Mouse (Mus musculus) layer of hippocampus, adult 11-12 months (tissue): ENCODE measurements around the gene Gimd1.

Experiments
- DNase-seq: peaks from one replicate; pipeline ENCODE4 v3.0.0; 2022; ENCODE audit warnings: low spot score

Gimd1 gene

GRCm38 (mm10) chr3:132629601-132630239 is at the start of gene Gimd1:
TSS of gene Gimd1 (plus strand) at chr3:132629820.
- no peak for DNase-seq

- no peak for DNase-seq
These were observed 48.4 kb upstream of the Gimd1 start for GRCm38 (mm10) chr3:132581198-132581597.

GRCm38 (mm10) chr3:132582339-132582738 is 47.3 kb upstream of the Gimd1 start:
- DNase-seq, result no peak

GRCm38 (mm10) chr3:132585122-132585972 is 44.3 kb upstream of the Gimd1 start:
- no peak for DNase-seq

- no peak for DNase-seq
These were observed 41.5 kb upstream of the Gimd1 start for GRCm38 (mm10) chr3:132588146-132588545.

- no peak for DNase-seq
These were observed 39.6 kb upstream of the Gimd1 start for GRCm38 (mm10) chr3:132590010-132590409.

GRCm38 (mm10) chr3:132590604-132591003 is 39.0 kb upstream of the Gimd1 start:
- no peak for DNase-seq

- DNase-seq, result no peak
These were observed 879 bp upstream of the Gimd1 start for GRCm38 (mm10) chr3:132628741-132629140.

- no peak for DNase-seq
These were observed 3.6 kb downstream of the Gimd1 start for GRCm38 (mm10) chr3:132633261-132633660.

GRCm38 (mm10) chr3:132637080-132637479 is 7.5 kb downstream of the Gimd1 start:
- DNase-seq, result no peak

- no peak for DNase-seq
These were observed 14.5 kb downstream of the Gimd1 start for GRCm38 (mm10) chr3:132644071-132644470.

GRCm38 (mm10) chr3:132646814-132647213 is 17.2 kb downstream of the Gimd1 start:
- no peak for DNase-seq

GRCm38 (mm10) chr3:132649368-132649767 is 19.7 kb downstream of the Gimd1 start:
- no peak for DNase-seq

GRCm38 (mm10) chr3:132650191-132650590 is 20.6 kb downstream of the Gimd1 start:
- no peak for DNase-seq

- DNase-seq, result peak; percentile 15
These were observed 22.2 kb downstream of the Gimd1 start for GRCm38 (mm10) chr3:132651776-132652175.

- no peak for DNase-seq
These were observed 24.3 kb downstream of the Gimd1 start for GRCm38 (mm10) chr3:132653959-132654358.

- no peak for DNase-seq
These were observed 26.3 kb downstream of the Gimd1 start for GRCm38 (mm10) chr3:132655955-132656354.

- no peak for DNase-seq
These were observed 47.9 kb downstream of the Gimd1 start for GRCm38 (mm10) chr3:132677494-132677893.

- DNase-seq, result peak; percentile 94
These were observed 54.0 kb downstream of the Gimd1 start, which contains the start of gene Tbck for GRCm38 (mm10) chr3:132683447-132684230. TSS of gene Tbck (plus strand) at chr3:132684144.

GRCm38 (mm10) chr3:132684231-132684928 is 54.8 kb downstream of the Gimd1 start, which contains the start of gene Aimp1:
TSS of gene Aimp1 (minus strand) at chr3:132684370.
- no peak for DNase-seq
